Mouse (Mus musculus) lung, postnatal 25 days (tissue): ENCODE results near the gene Nelfcd.

Experiments
- DNase-seq: peaks from one replicate; pipeline ENCODE4 v3.0.0; 2022; ENCODE audit warnings: low spot score

Gene Nelfcd

GRCm38 (mm10) chr2:174437697-174437982 is 22.0 kb downstream of the Nelfcd start:
- DNase-seq, result peak; percentile 79

- DNase-seq, result no peak
Observed at GRCm38 (mm10) chr2:174438181-174438580, 22.6 kb downstream of the Nelfcd start.

- DNase-seq, result peak; percentile 69
Observed at GRCm38 (mm10) chr2:174438737-174439449, 23.3 kb downstream of the Nelfcd start, which contains the start of gene Ctsz. Ctsz (minus strand) TSS chr2:174439039.

GRCm38 (mm10) chr2:174439450-174439838 is 23.8 kb downstream of the Nelfcd start:
- peak; percentile 32 for DNase-seq

GRCm38 (mm10) chr2:174439961-174440360 is 24.4 kb downstream of the Nelfcd start:
- DNase-seq, result no peak

- DNase-seq, result no peak
Observed at GRCm38 (mm10) chr2:174441898-174442297, 26.3 kb downstream of the Nelfcd start.

- DNase-seq, result peak; percentile 23
Observed at GRCm38 (mm10) chr2:174442460-174442859, 26.9 kb downstream of the Nelfcd start.

GRCm38 (mm10) chr2:174443046-174443445 is 27.4 kb downstream of the Nelfcd start:
- no peak for DNase-seq

- DNase-seq, result no peak
Observed at GRCm38 (mm10) chr2:174444359-174444758, 28.8 kb downstream of the Nelfcd start.

- no peak for DNase-seq
Observed at GRCm38 (mm10) chr2:174445018-174445417, 29.4 kb downstream of the Nelfcd start.

- DNase-seq, result no peak
Observed at GRCm38 (mm10) chr2:174446492-174446891, 30.9 kb downstream of the Nelfcd start.

GRCm38 (mm10) chr2:174446905-174447304 is 31.3 kb downstream of the Nelfcd start:
- no peak for DNase-seq

GRCm38 (mm10) chr2:174448405-174448804 is 32.8 kb downstream of the Nelfcd start:
- DNase-seq, result no peak

- no peak for DNase-seq
Observed at GRCm38 (mm10) chr2:174450353-174450752, 34.7 kb downstream of the Nelfcd start, which contains the start of gene Tubb1. Tubb1 (plus strand) TSS chr2:174450695.

GRCm38 (mm10) chr2:174453681-174454080 is 38.1 kb downstream of the Nelfcd start:
- DNase-seq, result no peak

GRCm38 (mm10) chr2:174459365-174459764 is 43.8 kb downstream of the Nelfcd start:
- DNase-seq, result no peak

GRCm38 (mm10) chr2:174463370-174463769 is 47.8 kb downstream of the Nelfcd start:
- no peak for DNase-seq

GRCm38 (mm10) chr2:174463789-174464523 is 48.4 kb downstream of the Nelfcd start, which contains the start of gene Atp5e:
Atp5e (minus strand) TSS chr2:174464105.
- DNase-seq, result peak; percentile 98

GRCm38 (mm10) chr2:174470333-174470732 is 54.7 kb downstream of the Nelfcd start:
- no peak for DNase-seq

- no peak for DNase-seq
Observed at GRCm38 (mm10) chr2:174470786-174471405, 55.3 kb downstream of the Nelfcd start.

GRCm38 (mm10) chr2:174472407-174472806 is 56.8 kb downstream of the Nelfcd start:
- DNase-seq, result peak; percentile 14

- DNase-seq, result peak; percentile 99
Observed at GRCm38 (mm10) chr2:174472818-174473549, 57.4 kb downstream of the Nelfcd start, which contains the start of gene Prelid3b. Prelid3b (minus strand) TSS chr2:174473081.
